Comparison of ENCODE assay signal across 11 mouse cellular contexts in the genomic region with DNA sequence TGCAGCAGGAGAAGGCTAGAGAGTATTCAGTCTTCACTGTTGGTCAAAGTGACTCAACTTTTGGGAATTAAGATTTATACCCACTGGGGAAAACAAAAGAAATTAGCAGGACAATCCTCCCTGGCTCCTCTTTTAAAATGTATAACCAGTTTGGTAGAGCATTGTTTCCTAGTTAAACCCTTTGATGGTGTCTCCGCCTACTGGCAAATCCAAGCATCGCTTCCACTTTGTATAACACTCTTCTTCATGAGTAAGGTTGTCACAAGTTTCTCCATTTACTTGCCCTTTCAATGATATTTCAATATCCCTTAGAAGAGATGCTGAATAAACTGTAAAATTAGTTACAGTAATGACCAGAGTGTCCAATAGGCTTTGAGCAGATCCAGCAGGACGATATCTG. TPM values are rescaled to one million over a fixed set of nuclear protein-coding genes. Genes with fewer than 3 reads are reported as not detected.
DNase-seq lines count a peak whose midpoint lies in the region; ATAC-seq lines count a peak whose summit lies in the region.
"Had no signal": no experiment of that assay in that cellular context is flagged by ENCODE, and none has a peak within 500 bp of the region (broad histone marks: within the 10 kb centered on the region; RNA-seq: fewer than 3 reads in every experiment).

No protein-coding gene starts in this region.

- no peaks in the 10 kb centered on the region for H3K36me3 ChIP-seq in neural tube, embryonic 15.5 days
- no peaks in the 10 kb centered on the region for H3K36me3 ChIP-seq in liver, embryonic 12.5 days
- H3K36me3 ChIP-seq: heart, embryonic 15.5 days had no signal

- no peaks in the 10 kb centered on the region for H3K4me1 ChIP-seq in neural tube, embryonic 15.5 days
- H3K4me1 ChIP-seq in liver, embryonic 12.5 days: no peaks in the 10 kb centered on the region
- H3K4me1 ChIP-seq: heart, embryonic 15.5 days had no signal

- H3K9ac ChIP-seq in neural tube, embryonic 15.5 days (replicated peaks): no peak overlapping the region
- H3K9ac ChIP-seq in liver, embryonic 12.5 days: no peak overlapping the region
- H3K9ac ChIP-seq: heart, embryonic 15.5 days had no signal

- H3K27ac ChIP-seq in neural tube, embryonic 15.5 days (replicated peaks): no peak overlapping the region
- H3K27ac ChIP-seq in liver, embryonic 12.5 days: no peak overlapping the region
- H3K27ac ChIP-seq: heart, embryonic 15.5 days had no signal

- DNase-seq in cerebellum, postnatal 14 days: peak; percentile 38 to 51
- no peak for DNase-seq in cerebellum, adult 9-10 months
- DNase-seq in layer of hippocampus, adult 18-20 months (ENCODE audit: low spot score in 2 of 2): peak; percentile 4 to 35
- DNase-seq in layer of hippocampus, postnatal 36 days: no peak
- peak; percentile 54 for DNase-seq in testis, postnatal 10 days (ENCODE audit: low spot score)
- no peak for DNase-seq in testis, postnatal 14 days (ENCODE audit: low spot score)
- DNase-seq: adrenal gland, adult 8-10 months had no signal

- no peak overlapping the region for H3K4me2 ChIP-seq in neural tube, embryonic 15.5 days
- H3K4me2 ChIP-seq in liver, embryonic 12.5 days: no peak overlapping the region
- H3K4me2 ChIP-seq: heart, embryonic 15.5 days had no signal

- no peaks in the 10 kb centered on the region for H3K27me3 ChIP-seq in neural tube, embryonic 15.5 days (replicated peaks)
- H3K27me3 ChIP-seq in liver, embryonic 12.5 days (replicated peaks): no peaks in the 10 kb centered on the region
- H3K27me3 ChIP-seq: heart, embryonic 15.5 days had no signal

- H3K9me3 ChIP-seq in neural tube, embryonic 15.5 days (replicated peaks): no peaks in the 10 kb centered on the region
- H3K9me3 ChIP-seq in liver, embryonic 12.5 days (replicated peaks): no peaks in the 10 kb centered on the region
- H3K9me3 ChIP-seq: heart, embryonic 15.5 days had no signal

- no peak overlapping the region for H3K4me3 ChIP-seq in neural tube, embryonic 15.5 days (replicated peaks)
- H3K4me3 ChIP-seq in liver, embryonic 12.5 days: no peak overlapping the region
- H3K4me3 ChIP-seq: heart, embryonic 15.5 days; myocyte had no signal

- no peak for ATAC-seq in neural tube, embryonic 15.5 days (ENCODE audit: low FRiP score)
- ATAC-seq in liver, embryonic 12.5 days: no peak

- WGBS in neural tube, embryonic 15.5 days: 75% methylated on average over 3 of the region's 3 CpGs
- 55% methylated on average over 3 of the region's 3 CpGs for WGBS in liver, embryonic 12.5 days (ENCODE audit: insufficient replicate concordance)

RNA-seq across cellular contexts. Expression of gene Saxo2, which starts 38.7 kb away (rescaled TPM):
- 1 to 10 TPM; 6.5 to 9.5 TPM for total RNA-seq in layer of hippocampus, adult 18-20 months (2021)
- 1 to 10 TPM; 7.3 to 8.5 TPM for total RNA-seq in layer of hippocampus, postnatal 36 days (2021)
- 28.9 and 37.7 TPM in 2 replicates for polyA plus RNA-seq in neural tube, embryonic 15.5 days (2015; fragmentation: Nextera tagmentation; extraction: Ambion mirVana)
- 1.0 and 1.1 TPM in 2 replicates for polyA plus RNA-seq in liver, embryonic 12.5 days (2016; fragmentation: Nextera tagmentation; extraction: Ambion mirVana)

RNA-seq across cellular contexts. Expression of gene Efl1, which starts 38.8 kb away (rescaled TPM):
- total RNA-seq in layer of hippocampus, adult 18-20 months (2021): 10 to 100 TPM; 16.3 to 17.7 TPM
- 10 to 100 TPM; 17.4 to 19.3 TPM for total RNA-seq in layer of hippocampus, postnatal 36 days (2021)
- polyA plus RNA-seq in neural tube, embryonic 15.5 days (2015; fragmentation: Nextera tagmentation; extraction: Ambion mirVana): 20.8 and 21.1 TPM in 2 replicates
- polyA plus RNA-seq in liver, embryonic 12.5 days (2016; fragmentation: Nextera tagmentation; extraction: Ambion mirVana): 15.4 and 15.7 TPM in 2 replicates

Comparison
In these comparisons a context has a peak if more than half of its experiments do, and no peak if none do; other contexts are left out.
1. DNase-seq: peak in cerebellum, postnatal 14 days (2 of 2), layer of hippocampus, adult 18-20 months (2 of 2) and testis, postnatal 10 days (single experiment); none in cerebellum, adult 9-10 months (single experiment), layer of hippocampus, postnatal 36 days (0 of 2) and testis, postnatal 14 days (single experiment).